Mouse (Mus musculus) embryonic facial prominence, embryonic 10.5 days (tissue): ENCODE results near the gene Gpbar1. TPM values are rescaled to one million over a fixed set of nuclear protein-coding genes. Genes with fewer than 3 reads are reported as not detected.

Experiments
- DNase-seq: peaks from one replicate; pipeline ENCODE4 v3.0.0-alpha.2; 2017; ENCODE audit warnings: low spot score
- H3K27ac ChIP-seq: fragments of 300-500 bp; sonication (generic); replicated peaks from 2 replicates; pipeline ENCODE4 v1.5.1; 2016; ENCODE audit warnings: mild to moderate bottlenecking
- H3K27me3 ChIP-seq: fragments of 300-500 bp; sonication (generic); replicated peaks from 2 replicates; pipeline ENCODE4 v1.6.1; 2016; ENCODE audit warnings: low read depth, mild to moderate bottlenecking; ENCODE audit not compliant: poor library complexity, severe bottlenecking
- H3K36me3 ChIP-seq: fragments of 300-500 bp; sonication (generic); replicated peaks from 2 replicates; pipeline ENCODE4 v1.6.1; 2016; ENCODE audit warnings: mild to moderate bottlenecking, moderate library complexity
- H3K4me1 ChIP-seq: fragments of 300-500 bp; sonication (generic); 2 replicates; pipeline ENCODE4 v1.6.1; 2016
- H3K4me3 ChIP-seq: fragments of 300-500 bp; sonication (generic); 2 replicates; pipeline ENCODE4 v1.5.1; 2016; ENCODE audit warnings: mild to moderate bottlenecking, moderate library complexity
- H3K9me3 ChIP-seq: fragments of 300-500 bp; sonication (generic); 2 replicates; pipeline ENCODE4 v1.6.1; 2016; ENCODE audit warnings: mild to moderate bottlenecking
- whole genome bisulfite sequencing: fragments of 180-500 bp; shearing (Covaris S2); methylation state at CpG from one replicate; pipeline ENCODE4 v1.1.7; 2016; 5-methylcytosine and 5-hydroxymethylcytosine counted together
- polyA plus RNA-seq: library from polyadenylated mRNA; unstranded; fragments of >200 nt; fragmentation: Nextera tagmentation; extraction: Ambion mirVana; gene quantifications from 2 replicates; pipeline ENCODE4 v1.2.1, GENCODE M21; 2016

The Gpbar1 gene
- polyA plus RNA-seq, 1 experiment from 2014 or later, result 0.41 TPM

DNA sequence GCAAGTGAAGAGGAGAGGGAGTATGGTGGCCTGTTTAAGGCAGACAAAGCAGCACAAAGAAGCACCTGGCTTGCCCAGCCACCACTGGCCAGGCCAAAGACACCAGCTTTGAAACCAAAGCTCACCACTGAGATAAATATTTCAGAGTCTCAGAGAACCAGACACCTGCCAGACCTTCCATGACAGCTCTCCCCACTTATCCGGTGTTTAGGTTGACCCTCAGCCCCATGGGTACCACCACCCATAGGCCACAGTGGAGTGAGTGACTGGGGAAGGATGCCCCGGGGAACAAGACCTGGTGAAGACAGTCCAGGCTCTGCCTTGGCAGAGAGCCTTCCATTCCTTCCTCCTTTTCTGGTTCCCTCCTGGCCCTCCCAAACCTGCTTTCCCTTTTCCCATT, 24.5 kb downstream of the Gpbar1 start:
- no peaks in the 10 kb centered on the region for H3K36me3 ChIP-seq
- peak overlapping the region; percentile 16; the same call in 1 of the 2 replicates for H3K4me3 ChIP-seq
- 75% methylated on average over 2 of the region's 2 CpGs for WGBS
- DNase-seq, result no peak
- H3K4me1 ChIP-seq, result peaks cover 23% of the 10 kb centered on the region
- H3K9me3 ChIP-seq, result no peaks in the 10 kb centered on the region
- peaks cover 10% of the 10 kb centered on the region; the same call in 1 of the 2 replicates for H3K27me3 ChIP-seq
- H3K27ac ChIP-seq, result no peak overlapping the region

DNA sequence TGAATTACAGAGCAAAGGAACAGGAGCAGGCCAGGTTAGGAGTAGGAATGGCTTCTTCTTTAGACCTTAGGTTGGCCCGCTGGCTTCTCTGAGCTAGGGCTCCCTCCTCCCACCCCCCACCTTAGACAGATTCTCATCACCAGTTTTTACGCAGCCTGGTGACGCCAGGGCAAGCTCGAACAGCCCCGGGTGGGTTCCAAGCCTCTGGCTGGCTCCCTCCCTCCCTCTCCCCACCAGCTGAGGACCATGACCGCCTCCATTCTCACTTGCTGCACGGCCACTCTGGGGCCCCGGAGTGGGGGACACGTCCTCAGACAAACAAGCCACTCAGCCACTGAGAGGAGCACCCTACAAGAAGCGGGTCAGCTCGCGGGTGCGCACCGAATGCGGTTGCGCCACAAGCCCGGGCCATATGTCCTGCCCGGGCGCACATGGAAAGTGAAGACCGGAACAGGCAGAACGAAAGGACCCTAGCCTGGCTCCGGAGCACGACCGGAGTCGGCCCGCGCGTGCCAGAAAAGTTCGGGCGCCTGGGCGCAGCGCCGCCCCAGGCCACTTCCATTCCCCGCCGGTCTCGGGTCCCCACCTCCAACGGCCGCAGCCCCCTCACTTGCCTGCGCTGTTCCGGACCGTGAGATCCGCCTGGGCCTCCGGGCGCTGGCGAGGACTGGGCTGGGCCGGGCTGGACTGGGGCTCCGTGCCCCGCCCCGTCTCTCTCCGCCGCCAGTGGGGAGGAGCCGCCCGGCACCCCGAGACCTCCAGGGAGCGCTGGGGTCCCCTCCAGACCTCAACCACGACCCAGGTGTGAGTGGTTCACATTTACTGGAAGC, 25.4 kb downstream of the Gpbar1 start:
- peak overlapping the region; percentile 86 for H3K27ac ChIP-seq
- peaks cover 10% of the 10 kb centered on the region; the same call in 1 of the 2 replicates for H3K27me3 ChIP-seq
- no peaks in the 10 kb centered on the region for H3K36me3 ChIP-seq
- H3K9me3 ChIP-seq, result no peaks in the 10 kb centered on the region
- under 1% methylated on average over 56 of the region's 56 CpGs for WGBS
- DNase-seq, result peak; percentile 76
- H3K4me3 ChIP-seq, result peak overlapping the region; percentile 78
- peaks cover 28% of the 10 kb centered on the region for H3K4me1 ChIP-seq

- 4% methylated on average over 12 of the region's 12 CpGs for WGBS
These were observed 26.0 kb downstream of the Gpbar1 start for GRCm38 (mm10) chr1:74304339-74304790.

DNA sequence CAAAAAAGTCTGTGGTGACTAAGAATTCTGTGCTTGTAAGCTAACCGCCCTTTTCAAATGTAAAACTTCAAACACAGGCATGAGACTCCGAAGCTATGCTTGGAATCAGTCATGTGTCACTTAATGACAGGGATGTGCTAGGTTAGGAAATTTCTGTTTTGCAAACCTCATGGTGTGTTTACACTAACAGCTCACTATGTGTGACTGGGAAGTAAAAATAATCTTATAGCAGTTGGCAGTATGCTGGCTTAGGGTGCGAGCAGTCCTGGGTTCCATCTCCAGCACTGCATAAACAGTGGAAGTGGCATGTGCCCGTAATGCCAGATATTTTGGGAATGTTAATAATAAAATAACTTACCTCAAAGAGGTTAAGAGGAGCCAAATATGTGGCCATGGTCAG, 26.6 kb downstream of the Gpbar1 start:
- DNase-seq, result no peak
- 76% methylated on average over 4 of the region's 4 CpGs for WGBS
- H3K27me3 ChIP-seq, result peaks cover 10% of the 10 kb centered on the region; the same call in 1 of the 2 replicates

More at GRCm38 (mm10) chr1:74304339-74304790, 26.0 kb downstream of the Gpbar1 start:
- no peak for DNase-seq
- Histone ChIP-seq H3K4me1 (peaks cover 30% of the 10 kb centered on the region), H3K4me3 (peak overlapping the region; percentile 78), H3K27me3 (peaks cover 10% of the 10 kb centered on the region; the same call in 1 of the 2 replicates), H3K27ac (peak overlapping the region; percentile 86), H3K36me3 (no peaks in the 10 kb centered on the region), H3K9me3 (no peaks in the 10 kb centered on the region)

GRCm38 (mm10) chr1:74305522-74305921, 27.2 kb downstream of the Gpbar1 start, which contains the start of gene Tmbim1:
TSS of gene Tmbim1 (minus strand) at chr1:74305622.
- no peaks in the 10 kb centered on the region for H3K36me3 ChIP-seq
- H3K27me3 ChIP-seq, result peaks cover 10% of the 10 kb centered on the region; the same call in 1 of the 2 replicates
- no peaks in the 10 kb centered on the region for H3K9me3 ChIP-seq
- peaks cover 38% of the 10 kb centered on the region for H3K4me1 ChIP-seq
- 74% methylated on average over 2 of the region's 2 CpGs for WGBS
- no peak for DNase-seq
- no peak within 1 kb of the TSS for H3K27ac ChIP-seq
- H3K4me3 ChIP-seq, result peak within 1 kb of the TSS; percentile 78

More for the DNA sequence above, 26.6 kb downstream of the Gpbar1 start:
- Histone ChIP-seq H3K36me3 (no peaks in the 10 kb centered on the region), H3K4me1 (peaks cover 36% of the 10 kb centered on the region), H3K27ac (no peak overlapping the region), H3K9me3 (no peaks in the 10 kb centered on the region), H3K4me3 (no peak overlapping the region)

DNA sequence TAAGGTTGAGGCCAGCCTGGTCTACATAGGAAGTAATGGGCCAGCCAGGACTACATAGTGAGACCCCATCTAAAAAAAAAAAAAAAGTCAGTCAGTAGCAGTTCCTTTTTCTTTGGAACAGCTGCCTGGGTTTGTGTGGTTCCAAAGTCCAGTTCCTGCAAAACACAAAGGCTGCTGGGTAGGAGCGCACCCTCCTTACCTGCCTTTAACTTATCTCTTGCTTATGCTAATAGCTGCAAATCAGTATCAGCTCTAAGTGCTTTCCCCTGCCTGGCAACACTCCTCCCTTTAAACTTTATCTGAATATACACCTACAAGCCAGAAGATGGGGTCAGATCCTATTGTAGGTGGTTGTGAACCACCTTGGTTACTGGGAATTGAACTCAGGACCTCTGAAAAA, 28.8 kb downstream of the Gpbar1 start:
- DNase-seq, result no peak
- peaks cover 10% of the 10 kb centered on the region; the same call in 1 of the 2 replicates for H3K27me3 ChIP-seq
- H3K36me3 ChIP-seq, result no peaks in the 10 kb centered on the region
- H3K27ac ChIP-seq, result no peak overlapping the region
- H3K9me3 ChIP-seq, result no peaks in the 10 kb centered on the region
- no peak overlapping the region for H3K4me3 ChIP-seq
- 88% methylated on average over 1 of the region's 1 CpGs for WGBS
- H3K4me1 ChIP-seq, result peaks cover 38% of the 10 kb centered on the region

GRCm38 (mm10) chr1:74308001-74308964, 29.9 kb downstream of the Gpbar1 start:
- DNase-seq, result no peak

DNA sequence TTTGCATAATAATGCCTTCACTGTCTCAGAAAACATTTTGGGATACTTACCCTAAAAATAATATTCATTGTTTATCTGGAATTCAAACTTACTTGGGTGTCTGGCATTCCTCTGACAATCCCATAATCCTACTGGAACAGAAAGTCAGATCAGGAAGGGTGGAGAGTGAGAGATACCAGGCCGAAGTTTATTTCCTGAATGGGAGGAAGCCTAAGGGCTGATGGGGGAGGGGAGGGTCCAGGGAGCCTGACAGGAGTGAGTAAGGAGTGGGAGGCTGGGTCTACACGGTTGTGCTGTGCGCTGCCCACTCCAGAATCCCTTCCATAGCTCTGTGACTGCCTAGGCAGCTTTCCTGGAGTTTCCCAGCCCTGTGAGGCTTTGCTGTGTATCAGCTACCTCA, 31.4 kb downstream of the Gpbar1 start:
- Histone ChIP-seq H3K36me3 (no peaks in the 10 kb centered on the region), H3K4me1 (peaks cover 21% of the 10 kb centered on the region), H3K9me3 (no peaks in the 10 kb centered on the region), H3K27me3 (no peaks in the 10 kb centered on the region), H3K27ac (0 out of 2 replicates have a peak overlapping the region, but pooled peaks have one; percentile 40), H3K4me3 (no peak overlapping the region)
- DNase-seq, result peak; percentile 21
- 42% methylated on average over 3 of the region's 3 CpGs for WGBS

More at GRCm38 (mm10) chr1:74308001-74308964, 29.9 kb downstream of the Gpbar1 start:
- Histone ChIP-seq H3K36me3 (no peaks in the 10 kb centered on the region), H3K9me3 (no peaks in the 10 kb centered on the region), H3K4me3 (no peak overlapping the region), H3K4me1 (peaks cover 33% of the 10 kb centered on the region), H3K27me3 (0 out of 2 replicates have a peak, but pooled peaks cover 5% of the 10 kb centered on the region), H3K27ac (no peak overlapping the region)
- WGBS, result 77% methylated on average over 10 of the region's 10 CpGs

GRCm38 (mm10) chr1:74313049-74313692, 34.8 kb downstream of the Gpbar1 start:
- DNase-seq, result peak; percentile 57
- Histone ChIP-seq H3K36me3 (no peaks in the 10 kb centered on the region), H3K27me3 (no peaks in the 10 kb centered on the region), H3K4me3 (no peak overlapping the region), H3K4me1 (peaks cover 19% of the 10 kb centered on the region), H3K27ac (no peak overlapping the region), H3K9me3 (no peaks in the 10 kb centered on the region)
- WGBS, result 9% methylated on average over 3 of the region's 3 CpGs

GRCm38 (mm10) chr1:74314796-74315195, 36.4 kb downstream of the Gpbar1 start:
- peaks cover 8% of the 10 kb centered on the region for H3K4me1 ChIP-seq
- 90% methylated on average over 3 of the region's 3 CpGs for WGBS
- no peaks in the 10 kb centered on the region for H3K36me3 ChIP-seq
- H3K27me3 ChIP-seq, result no peaks in the 10 kb centered on the region
- H3K4me3 ChIP-seq, result no peak overlapping the region
- DNase-seq, result no peak
- H3K27ac ChIP-seq, result no peak overlapping the region
- no peaks in the 10 kb centered on the region for H3K9me3 ChIP-seq

GRCm38 (mm10) chr1:74316114-74316827, 37.9 kb downstream of the Gpbar1 start:
- no peak overlapping the region for H3K4me3 ChIP-seq
- H3K4me1 ChIP-seq, result 0 out of 2 replicates have a peak, but pooled peaks cover 5% of the 10 kb centered on the region
- WGBS, result 80% methylated on average over 4 of the region's 4 CpGs
- H3K36me3 ChIP-seq, result no peaks in the 10 kb centered on the region
- H3K9me3 ChIP-seq, result no peaks in the 10 kb centered on the region
- no peak overlapping the region for H3K27ac ChIP-seq
- no peaks in the 10 kb centered on the region for H3K27me3 ChIP-seq
- no peak for DNase-seq
